Mouse (Mus musculus) cerebellum, postnatal 25 days (tissue): Measurements from ENCODE around the gene Gm10643.
A peak's percentile ranks its signal among the peaks of the same experiment; 100 is the strongest.

Experiments used
- DNase-seq, 2 experiments: peaks; one replicate each; pipeline ENCODE4 v3.0.0; 2021; ENCODE audit warnings: mixed read lengths in 2 of 2

The Gm10643 gene

GRCm38 (mm10) chr8:84070667-84071066 is 5.7 kb upstream of the Gm10643 start:
- peak in 1 of 2 experiments; percentile 22 for DNase-seq

- peak in 1 of 2 experiments; percentile 5 for DNase-seq
Observed at GRCm38 (mm10) chr8:84070241-84070640, 5.3 kb upstream of the Gm10643 start.

- peak in 1 of 2 experiments; percentile 5 for DNase-seq
Observed at GRCm38 (mm10) chr8:84069750-84070149, 4.8 kb upstream of the Gm10643 start.

GRCm38 (mm10) chr8:84069169-84069568 is 4.2 kb upstream of the Gm10643 start:
- DNase-seq = peak in 1 of 2 experiments; percentile 5

- no peak for DNase-seq
Observed at GRCm38 (mm10) chr8:84068316-84069035, 3.5 kb upstream of the Gm10643 start.

- DNase-seq = no peak
Observed at GRCm38 (mm10) chr8:84067911-84068310, 3.0 kb upstream of the Gm10643 start.

GRCm38 (mm10) chr8:84067047-84067573 is 2.2 kb upstream of the Gm10643 start:
- DNase-seq = peak; percentile 97 to 98

GRCm38 (mm10) chr8:84066291-84066930 is 1.5 kb upstream of the Gm10643 start, which contains the start of gene Rfx1:
Gene Rfx1 (plus strand): TSS chr8:84066834.
- DNase-seq = peak; percentile 98

GRCm38 (mm10) chr8:84065457-84066072 is 628 bp upstream of the Gm10643 start:
- DNase-seq = no peak

- no peak for DNase-seq
Observed at GRCm38 (mm10) chr8:84063861-84064610, 901 bp downstream of the Gm10643 start.

- DNase-seq = no peak
Observed at GRCm38 (mm10) chr8:84060245-84060644, 4.7 kb downstream of the Gm10643 start.

GRCm38 (mm10) chr8:84059226-84059625 is 5.7 kb downstream of the Gm10643 start:
- no peak for DNase-seq

GRCm38 (mm10) chr8:84057827-84058226 is 7.1 kb downstream of the Gm10643 start:
- no peak for DNase-seq

GRCm38 (mm10) chr8:84053229-84053628 is 11.7 kb downstream of the Gm10643 start:
- no peak for DNase-seq

GRCm38 (mm10) chr8:84052746-84053145 is 12.2 kb downstream of the Gm10643 start:
- no peak for DNase-seq

- DNase-seq = no peak
Observed at GRCm38 (mm10) chr8:84048171-84048570, 16.8 kb downstream of the Gm10643 start.

GRCm38 (mm10) chr8:84046505-84046904 is 18.4 kb downstream of the Gm10643 start:
- no peak for DNase-seq

- no peak for DNase-seq
Observed at GRCm38 (mm10) chr8:84044900-84045299, 20.0 kb downstream of the Gm10643 start, which contains the start of gene Rln3. Gene Rln3 (minus strand): TSS chr8:84045000.

GRCm38 (mm10) chr8:84044103-84044502 is 20.8 kb downstream of the Gm10643 start:
- no peak for DNase-seq

- DNase-seq = no peak
Observed at GRCm38 (mm10) chr8:84042948-84043342, 22.0 kb downstream of the Gm10643 start.

- peak; percentile 49 to 64 for DNase-seq
Observed at GRCm38 (mm10) chr8:84042066-84042947, 22.6 kb downstream of the Gm10643 start, which contains the start of gene Il27ra. Gene Il27ra (minus strand): TSS chr8:84042589.
